Mouse (Mus musculus): ENCODE results near the gene Grin2a.

DNA sequence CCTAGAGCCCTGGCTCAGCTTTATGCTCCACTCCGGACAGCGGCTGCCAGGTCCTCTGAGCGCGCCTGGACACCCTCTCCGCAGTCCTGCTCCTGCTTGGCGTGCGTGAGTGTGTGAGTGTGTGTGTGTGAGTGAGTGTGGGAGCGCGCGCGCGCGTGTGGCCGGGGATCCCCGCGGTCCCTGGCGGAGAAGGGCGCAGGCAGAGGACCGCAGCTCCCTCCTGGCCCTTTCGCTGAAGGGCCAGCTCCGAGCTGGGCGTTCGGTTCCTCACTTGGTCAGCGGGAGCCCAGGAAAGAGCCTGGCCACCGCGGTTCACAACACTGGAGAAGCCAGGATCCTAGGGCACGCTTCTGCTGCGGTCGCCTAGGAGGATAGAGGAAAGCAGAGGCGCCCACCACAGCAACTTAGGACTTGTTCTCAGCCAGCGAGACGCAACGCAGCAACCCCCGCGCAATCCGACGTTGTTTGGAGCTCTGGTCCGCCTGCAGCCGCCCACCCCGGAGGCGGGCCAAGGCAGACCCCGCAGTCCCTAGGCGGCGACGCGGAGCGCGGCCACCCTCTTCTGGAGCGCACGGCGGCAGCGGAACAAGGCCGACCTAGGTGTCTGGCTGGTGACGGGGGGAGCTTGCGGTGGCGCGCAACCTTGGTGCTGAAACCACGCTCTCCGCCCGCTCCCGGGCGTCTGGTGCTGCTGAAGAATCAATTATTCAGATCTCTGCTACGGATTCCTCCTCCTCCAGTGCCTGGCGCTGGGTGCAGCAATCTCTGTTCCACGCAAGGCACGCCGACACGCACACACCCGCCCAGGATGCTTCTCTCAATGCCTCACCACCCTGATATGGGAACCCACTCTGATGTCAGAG, at the start of gene Grin2a:
- TF ChIP-seq POLR2A (IDR thresholded peaks at IDR 0.05; ENCODE audit: low read depth, low read length) (no peak), CTCF (IDR thresholded peaks at IDR 0.05; ENCODE audit: extremely low read depth, insufficient read length, insufficient replicate concordance, low read depth, low read length) (no peak)

Data from small intestine, adult 2 months (tissue).